Mouse (Mus musculus) stomach, postnatal 0 days (tissue): ENCODE data around the gene Ppp1r3e.

Experiments
- CTCF ChIP-seq: IDR thresholded peaks from 2 replicates; pipeline ENCODE4 v1.5.1; 2016; ENCODE audit warnings: antibody characterized with exemption, low read depth, mild to moderate bottlenecking, moderate library complexity
- EP300 ChIP-seq: optimal IDR thresholded peaks from 2 replicates; pipeline ENCODE3; 2016; ENCODE audit warnings: antibody characterized with exemption

DNA sequence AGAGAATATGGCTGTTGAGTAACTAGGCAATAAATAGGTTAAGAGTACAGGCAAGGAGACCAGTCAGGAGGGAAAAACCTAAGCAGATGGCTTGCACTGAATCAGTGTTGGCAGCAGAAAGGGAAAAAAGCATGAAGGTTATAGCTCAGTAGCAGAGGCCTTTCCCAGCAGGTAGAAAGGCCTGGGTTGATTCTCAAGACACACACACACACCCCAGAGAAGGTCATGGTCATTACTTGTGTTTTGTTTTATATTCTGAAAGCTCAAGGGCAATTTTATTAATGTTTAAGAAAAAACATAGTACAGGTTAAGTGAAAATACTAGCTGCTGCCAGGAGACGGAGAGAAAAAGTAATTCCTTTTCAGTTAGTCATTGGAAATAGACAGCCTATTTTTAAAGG lies 53.6 kb downstream of the Ppp1r3e start:
- TF ChIP-seq CTCF = no peak
- TF ChIP-seq EP300 = no peak
